Mouse (Mus musculus) liver, embryonic 14.5 days (tissue): ENCODE data around the gene Arpin.

Experiments used
- CTCF ChIP-seq: IDR thresholded peaks from 2 replicates; pipeline ENCODE4 v1.5.1; 2016; ENCODE audit warnings: antibody characterized with exemption, low read depth, control low read depth
- EP300 ChIP-seq: IDR thresholded peaks from 2 replicates; pipeline ENCODE4 v1.6.1; 2016; ENCODE audit warnings: antibody characterized with exemption, low read depth

DNA sequence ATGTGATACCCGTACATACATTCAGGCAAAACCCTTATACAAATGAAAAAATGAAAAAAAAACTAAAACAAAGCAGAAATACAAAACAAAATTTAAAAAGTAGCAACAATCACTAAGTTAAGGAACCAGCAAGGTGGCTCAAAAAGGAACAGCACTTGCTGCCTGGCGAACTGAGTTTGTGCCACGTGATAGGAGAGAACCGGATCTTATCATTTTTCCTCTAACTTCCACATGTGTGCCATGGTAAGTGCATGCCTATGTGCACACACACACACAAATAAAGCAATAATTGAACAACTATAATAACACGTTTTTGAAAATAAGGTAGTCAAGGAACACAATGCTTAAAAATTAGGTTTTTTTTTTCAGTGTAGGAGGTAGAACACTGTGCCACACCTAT lies 37.0 kb upstream of the Arpin start:
- no peak for TF ChIP-seq CTCF
- no peak for TF ChIP-seq EP300
